Mouse (Mus musculus) left cerebral cortex, adult 6 months (tissue): ENCODE results near the gene Pigx. TPM values are rescaled to one million over a fixed set of nuclear protein-coding genes. Genes with fewer than 3 reads are reported as not detected.

Source experiments
- long read RNA-seq, 2 experiments: library from polyadenylated mRNA; unstranded; transcript quantifications; one replicate each; pipeline ENCODE4 v2.0.0; 2019 to 2020
- polyA plus RNA-seq: library from polyadenylated mRNA; unstranded; fragments of <200 nt; fragmentation: Nextera tagmentation; gene quantifications from 2 replicates; pipeline ENCODE4 v1.2.3, GENCODE M21; 2021

The Pigx gene
- polyA plus RNA-seq, result 43.9 and 45.4 TPM in 2 replicates
- long read RNA-seq, experiment 1, transcript Pigx-201 (6 exons, 993 nt), result major isoform, 28 of 53 reads
- long read RNA-seq, experiment 1, transcript Pigx-211 (6 exons, 982 nt), result minor isoform, 10 of 53 reads
- long read RNA-seq, experiment 1, partial matches to known transcripts, result 1 of 53 reads
- long read RNA-seq, experiment 1, other reads (novel, unspliced or antisense), result 8 of 53 reads
- long read RNA-seq, experiment 2, transcript Pigx-211 (6 exons, 982 nt), result minor isoform, 10 of 41 reads
- long read RNA-seq, experiment 2, transcript Pigx-201 (6 exons, 993 nt), result major isoform, 21 of 41 reads
- long read RNA-seq, experiment 2, partial matches to known transcripts, result 1 of 41 reads
- long read RNA-seq, experiment 2, other reads (novel, unspliced or antisense), result 6 of 41 reads

DNA sequence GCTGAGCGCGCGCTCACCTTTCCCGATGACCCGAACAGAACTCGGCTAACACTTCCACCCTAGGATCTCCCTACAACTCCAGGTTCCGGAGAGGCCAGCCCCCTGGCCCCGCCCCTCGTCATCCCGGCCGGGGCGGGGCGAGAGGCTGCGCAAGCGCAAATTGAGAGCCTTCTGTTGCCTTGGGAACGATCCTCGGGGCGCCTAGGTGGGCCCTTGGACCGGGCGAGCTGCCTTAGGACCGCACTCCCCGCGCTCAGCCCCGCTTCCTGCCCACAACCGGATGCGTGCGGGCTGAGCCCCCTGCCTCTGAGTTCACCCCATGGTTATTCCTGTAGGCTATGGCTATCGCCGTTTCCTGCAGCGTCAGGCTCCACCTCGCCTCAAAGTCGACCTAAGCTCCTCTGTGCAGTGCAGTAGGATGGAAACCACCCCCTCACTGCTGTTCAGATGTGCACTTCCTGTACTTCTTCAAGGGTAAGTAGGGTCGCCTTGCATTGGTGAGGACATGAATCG, at the start of gene Pigx, which contains the start of gene Cep19:
Gene Pigx, minus strand, starts transcription at position 103 of the 513 bp plus-strand sequence.
Gene Cep19, plus strand, starts transcription at position 163 of the 513 bp plus-strand sequence.

DNA sequence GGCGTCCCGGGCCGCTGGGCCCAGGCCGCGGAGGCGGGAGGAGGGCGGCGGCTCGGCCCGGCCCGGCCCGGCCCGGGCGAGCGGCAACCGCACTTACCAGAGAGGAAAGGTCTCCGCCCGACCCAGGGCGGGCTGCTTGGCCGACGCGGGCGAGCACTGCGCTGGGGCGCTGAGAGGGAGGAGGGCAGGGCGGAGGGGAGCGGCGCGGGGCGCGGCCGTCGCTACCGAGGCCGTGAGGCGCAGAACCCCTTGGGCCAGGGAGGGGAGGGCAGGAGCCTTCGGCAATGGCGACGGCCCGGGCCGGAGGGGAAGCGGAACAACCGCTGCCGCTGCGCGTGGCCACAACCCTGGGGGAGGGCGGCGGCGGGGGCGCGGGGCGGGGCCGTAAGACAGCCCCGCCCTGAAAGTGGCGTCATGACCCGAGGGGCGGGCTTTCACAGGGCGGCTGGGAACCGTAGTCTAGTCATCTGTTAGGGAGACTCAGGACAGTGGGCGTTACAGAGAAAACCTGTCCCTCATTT, 20.5 kb downstream of the Pigx start, which contains the start of gene Pak2:
Gene Pak2, minus strand, starts transcription at position 352 of the 521 bp plus-strand sequence.

Other genes starting within 250 kb of the Pigx start
- gene Meltf, start 220.9 kb downstream of the Pigx start, polyA plus RNA-seq, result 0.16 and 0.33 TPM in 2 replicates
- gene Pigz, start 165.9 kb downstream of the Pigx start, polyA plus RNA-seq, result 36.2 and 38.1 TPM in 2 replicates
- 146 and 172 TPM in 2 replicates for gene 0610012G03Rik, start 151.2 kb downstream of the Pigx start, polyA plus RNA-seq
- 58.3 and 65.6 TPM in 2 replicates for gene Ncbp2, start 151.2 kb downstream of the Pigx start, polyA plus RNA-seq
- 6.6 TPM in 2 replicates for gene Senp5, start 96.5 kb downstream of the Pigx start, polyA plus RNA-seq
- 11.1 and 11.7 TPM in 2 replicates for gene Pak2, start 20.4 kb downstream of the Pigx start, polyA plus RNA-seq
- 122 and 129 TPM in 2 replicates for gene Cep19, start 60 bp upstream of the Pigx start, polyA plus RNA-seq
- 4.1 and 5.8 TPM in 2 replicates for gene Nrros, start 65.9 kb upstream of the Pigx start, polyA plus RNA-seq
- gene Bex6, start 80.1 kb upstream of the Pigx start, polyA plus RNA-seq, result not detected in 2 replicates
- gene Fbxo45, start 147.4 kb upstream of the Pigx start, polyA plus RNA-seq, result 4.2 and 5.7 TPM in 2 replicates
- gene Wdr53, start 147.5 kb upstream of the Pigx start, polyA plus RNA-seq, result 15.4 and 15.9 TPM in 2 replicates
- not detected in 2 replicates for gene Smco1, start 171.7 kb upstream of the Pigx start, polyA plus RNA-seq
- 21.3 and 29.2 TPM in 2 replicates for gene Rnf168, start 177.7 kb upstream of the Pigx start, polyA plus RNA-seq
- gene Ubxn7, start 232.5 kb upstream of the Pigx start, polyA plus RNA-seq, result 7.8 and 9.1 TPM in 2 replicates